Comparison of ENCODE assay signal across 20 mouse cellular contexts in the genomic region with DNA sequence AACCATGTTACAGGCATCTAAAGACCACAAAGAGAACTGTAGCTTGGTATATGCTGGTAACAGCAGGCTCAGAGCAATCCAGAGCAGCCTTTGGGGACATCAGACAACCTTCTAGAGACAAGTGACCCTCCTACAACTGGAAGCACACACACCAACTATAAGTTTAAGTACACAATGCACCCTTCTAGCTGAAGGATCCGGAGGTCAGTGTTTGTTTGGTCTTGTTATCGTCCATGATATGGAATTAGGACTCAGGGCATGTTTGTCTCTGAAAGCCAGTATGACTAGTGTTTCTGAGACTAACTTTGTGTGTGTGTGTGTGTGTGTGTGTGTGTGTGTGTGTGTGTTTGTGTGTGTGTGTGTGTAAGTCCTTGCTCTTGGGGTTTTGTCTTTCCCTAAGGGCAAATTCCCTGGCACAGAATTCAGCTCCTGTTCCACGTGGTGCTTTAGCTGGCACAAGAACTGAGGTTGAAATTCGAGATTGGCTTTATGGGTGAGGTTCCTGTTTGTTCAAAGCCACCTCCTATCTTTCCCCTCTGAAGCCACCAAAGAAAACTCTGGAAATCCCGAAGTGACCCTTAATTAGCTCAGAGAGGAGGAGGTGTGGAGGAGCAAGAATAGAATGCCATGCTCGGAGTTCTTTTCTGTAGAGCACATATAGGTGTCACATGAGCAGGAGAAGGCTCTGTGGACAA. TPM values are rescaled to one million over a fixed set of nuclear protein-coding genes. Genes with fewer than 3 reads are reported as not detected.
DNase-seq lines count a peak whose midpoint lies in the region; ATAC-seq and TF ChIP-seq lines count a peak whose summit lies in the region.
"Had no signal": no experiment of that assay in that cellular context is flagged by ENCODE, and none has a peak within 500 bp of the region (broad histone marks: within the 10 kb centered on the region; RNA-seq: fewer than 3 reads in every experiment).

No protein-coding gene starts in this region.

- H3K27me3 ChIP-seq in heart, embryonic 11.5 days (ENCODE audit: control insufficient read depth, insufficient read depth, low read length), result no peaks in the 10 kb centered on the region
- no peaks in the 10 kb centered on the region for H3K27me3 ChIP-seq in stomach, postnatal 0 days (ENCODE audit: control insufficient read depth, insufficient read depth, low read length)
- H3K27me3 ChIP-seq: heart, embryonic 15.5 days; limb, embryonic 12.5 days had no signal

- 53% methylated on average over 6 of the region's 6 CpGs for WGBS in heart, embryonic 11.5 days (ENCODE audit: insufficient replicate concordance)
- WGBS in stomach, postnatal 0 days, result 48% methylated on average over 6 of the region's 6 CpGs

- no peak overlapping the region for H3K4me3 ChIP-seq in heart, embryonic 11.5 days (ENCODE audit: low read depth, low read length)
- no peak overlapping the region for H3K4me3 ChIP-seq in layer of hippocampus, adult 2 months
- no peak overlapping the region for H3K4me3 ChIP-seq in stomach, postnatal 0 days (ENCODE audit: low read depth, low read length)
- H3K4me3 ChIP-seq: heart, embryonic 15.5 days; limb, embryonic 12.5 days had no signal

- no peaks in the 10 kb centered on the region for H3K9me3 ChIP-seq in heart, embryonic 11.5 days (replicated peaks; ENCODE audit: control insufficient read depth, low read length)
- H3K9me3 ChIP-seq in stomach, postnatal 0 days (ENCODE audit: control insufficient read depth, low read length), result no peaks in the 10 kb centered on the region
- H3K9me3 ChIP-seq: G1E; heart, embryonic 15.5 days; limb, embryonic 12.5 days had no signal

- no peak overlapping the region for H3K27ac ChIP-seq in heart, embryonic 11.5 days (ENCODE audit: low read depth, low read length)
- H3K27ac ChIP-seq in layer of hippocampus, adult 2 months, result peak overlapping the region; percentile 59; the same call in 1 of the 2 replicates
- peak overlapping the region; percentile 67 for H3K27ac ChIP-seq in stomach, postnatal 0 days (replicated peaks)
- H3K27ac ChIP-seq: heart, embryonic 15.5 days; hindbrain, embryonic 14.5 days; kidney, postnatal 0 days; limb, embryonic 12.5 days; liver, embryonic 14.5 days had no signal

- no peak for ATAC-seq in heart, embryonic 11.5 days (replicated peaks; ENCODE audit: insufficient number of reproducible peaks, low FRiP score, low TSS enrichment)
- peak; percentile 89 for ATAC-seq in stomach, postnatal 0 days (ENCODE audit: low FRiP score, low TSS enrichment)
- ATAC-seq: forebrain, postnatal 0 days had no signal

- no peak overlapping the region for H3K4me2 ChIP-seq in heart, embryonic 11.5 days
- no peak overlapping the region for H3K4me2 ChIP-seq in stomach, postnatal 0 days (replicated peaks; ENCODE audit: low read depth)
- H3K4me2 ChIP-seq: heart, embryonic 15.5 days; hindbrain, embryonic 14.5 days; limb, embryonic 12.5 days had no signal

- no peak for TF ChIP-seq EP300 in stomach, postnatal 0 days (optimal IDR thresholded peaks at IDR 0.05)

- peak; percentile 21 for DNase-seq in heart, adult 8-10 months (ENCODE audit: low spot score)
- DNase-seq in layer of hippocampus, adult 2 months (ENCODE audit: low spot score in 2 of 2), result no peak
- no peak for DNase-seq in layer of hippocampus, postnatal 14 days (ENCODE audit: low spot score in 2 of 2)
- DNase-seq in kidney, adult 9 months, result peak; percentile 67
- peak; percentile 84 for DNase-seq in stomach, postnatal 0 days (ENCODE audit: low spot score)
- DNase-seq in testis, postnatal 14 days (ENCODE audit: low spot score), result no peak
- DNase-seq: adrenal gland, postnatal 25 days; cerebellum, postnatal 14 days; forebrain, postnatal 0 days; gastrocnemius, postnatal 10 days; lung, postnatal 10 days; right cerebral cortex, postnatal 4 days; thymus, postnatal 14 days had no signal

- H3K9ac ChIP-seq in heart, embryonic 11.5 days (ENCODE audit: low read depth, low read length), result no peak overlapping the region
- H3K9ac ChIP-seq in stomach, postnatal 0 days (ENCODE audit: low read length), result no peak overlapping the region
- H3K9ac ChIP-seq: forebrain, postnatal 0 days; heart, embryonic 15.5 days; hindbrain, embryonic 14.5 days; limb, embryonic 12.5 days; liver, embryonic 14.5 days had no signal

- no peaks in the 10 kb centered on the region for H3K4me1 ChIP-seq in heart, embryonic 11.5 days (ENCODE audit: control insufficient read depth, insufficient read depth, low read length)
- no peaks in the 10 kb centered on the region for H3K4me1 ChIP-seq in stomach, postnatal 0 days (replicated peaks; ENCODE audit: control insufficient read depth, insufficient read depth)
- H3K4me1 ChIP-seq: heart, embryonic 15.5 days; limb, embryonic 12.5 days had no signal

- H3K36me3 ChIP-seq in heart, embryonic 11.5 days (ENCODE audit: control insufficient read depth, insufficient read depth, low read length), result no peaks in the 10 kb centered on the region
- H3K36me3 ChIP-seq in stomach, postnatal 0 days (ENCODE audit: control insufficient read depth, insufficient read depth, low read length), result no peaks in the 10 kb centered on the region
- H3K36me3 ChIP-seq: G1E; heart, embryonic 15.5 days; limb, embryonic 12.5 days had no signal

- TF ChIP-seq CTCF in layer of hippocampus, adult 2 months (conservative IDR thresholded peaks at IDR 0.05), result no peak
- TF ChIP-seq CTCF in stomach, postnatal 0 days (IDR thresholded peaks at IDR 0.05; ENCODE audit: low read depth), result no peak

RNA-seq across cellular contexts. Expression of gene Slc9a2, which starts 29.4 kb away (rescaled TPM):
- total RNA-seq in heart, adult 8-10 months (2022), result 1 to 10 TPM; 2.5 to 2.9 (median 2.6) TPM
- polyA plus RNA-seq in heart, embryonic 11.5 days (2014; fragmentation: Nextera tagmentation; extraction: Ambion mirVana), result not detected in 2 replicates
- total RNA-seq in layer of hippocampus, adult 2 months (2021), result 10 to 100 TPM; 26.0 to 28.2 TPM
- total RNA-seq in layer of hippocampus, postnatal 14 days (2021), result 10 to 100 TPM; 20.0 to 22.1 TPM
- 13.9 and 14.2 TPM in 2 replicates for polyA plus RNA-seq in stomach, postnatal 0 days (2015; fragmentation: Nextera tagmentation; extraction: Ambion mirVana)
- polyA plus RNA-seq: G1E had no signal

Comparison
In these comparisons a context has a peak if more than half of its experiments do, and no peak if none do; other contexts are left out.
1. DNase-seq: peak in heart, adult 8-10 months (single experiment), kidney, adult 9 months (single experiment) and stomach, postnatal 0 days (single experiment); none in layer of hippocampus, adult 2 months (0 of 2), layer of hippocampus, postnatal 14 days (0 of 2) and testis, postnatal 14 days (single experiment).
2. RNA of gene Slc9a2, which starts 29.4 kb away (total RNA-seq): 26.0 to 28.2 TPM in layer of hippocampus, adult 2 months and 20.0 to 22.1 TPM in layer of hippocampus, postnatal 14 days; 2.5 to 2.9 TPM in heart, adult 8-10 months; every median in the first group is over 4 times any median in the second.